Mouse (Mus musculus): ENCODE data around the gene Jmjd7. TPM values are rescaled to one million over a fixed set of nuclear protein-coding genes. Genes with fewer than 3 reads are reported as not detected.

Gene Jmjd7
- polyA plus RNA-seq, 1 experiment = 10.4 TPM

DNA sequence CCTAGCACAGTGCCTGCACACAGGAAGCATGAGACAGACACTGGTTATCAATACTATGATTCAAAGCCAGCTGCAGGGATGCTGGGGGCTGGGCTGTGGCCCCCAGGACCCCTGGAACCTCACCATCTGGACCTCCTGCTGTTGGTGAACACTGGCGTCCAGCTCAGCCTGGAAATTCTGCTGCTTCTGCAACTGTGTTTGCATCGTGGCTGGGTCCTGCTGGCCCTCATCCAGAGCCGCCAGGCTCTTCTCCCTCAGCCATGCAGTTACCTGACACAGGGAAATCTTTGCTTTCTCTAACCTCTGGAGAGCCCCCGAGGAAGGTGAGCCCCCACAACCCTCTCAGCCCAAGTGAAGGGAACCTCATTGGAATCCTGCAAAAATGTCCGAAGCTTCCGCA lies 24.1 kb downstream of the Jmjd7 start:
- no peak for DNase-seq (ENCODE audit: low read depth, low spot score)
- 57% methylated on average over 6 of the region's 6 CpGs for WGBS

DNA sequence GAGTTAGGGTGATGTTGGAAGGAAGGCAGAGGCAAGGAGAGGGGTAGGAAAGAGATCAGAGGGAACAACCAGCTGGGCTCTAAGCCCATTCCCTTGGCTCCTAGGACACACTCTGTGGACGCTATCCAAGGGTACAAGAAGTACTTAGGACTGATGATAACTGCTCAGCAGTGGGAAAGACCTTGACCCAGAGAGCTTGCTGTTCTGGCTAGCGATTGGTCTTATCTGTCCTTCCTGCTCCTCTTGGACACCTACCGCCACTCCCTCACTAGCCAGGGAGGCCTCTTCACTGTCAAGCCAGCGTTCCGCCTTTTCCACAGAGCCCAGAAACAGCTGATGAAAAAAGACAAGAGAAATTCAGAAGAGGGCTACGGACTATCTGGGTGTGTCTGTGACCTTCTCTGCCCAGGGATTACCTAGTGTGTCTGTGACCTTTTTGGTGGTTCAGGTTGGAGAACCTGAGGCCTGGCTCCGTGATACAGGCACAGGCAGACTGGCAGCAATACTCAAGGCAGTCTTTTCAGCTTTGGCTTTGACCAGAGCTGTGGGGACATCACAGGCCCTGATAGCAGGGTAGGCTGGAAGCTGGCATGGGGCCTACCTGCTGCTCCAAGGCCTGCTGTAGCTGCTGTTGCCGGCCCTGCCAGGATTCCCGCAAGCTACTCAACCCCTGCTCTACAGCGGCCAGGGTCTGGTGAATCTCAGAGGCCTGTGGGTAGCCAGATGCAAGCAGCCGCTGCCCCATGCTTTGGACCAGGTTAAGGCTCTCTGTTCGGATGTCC lies 27.7 kb downstream of the Jmjd7 start:
- DNase-seq (ENCODE audit: low read depth, low spot score) = no peak
- WGBS = 87% methylated on average over 12 of the region's 12 CpGs

DNA sequence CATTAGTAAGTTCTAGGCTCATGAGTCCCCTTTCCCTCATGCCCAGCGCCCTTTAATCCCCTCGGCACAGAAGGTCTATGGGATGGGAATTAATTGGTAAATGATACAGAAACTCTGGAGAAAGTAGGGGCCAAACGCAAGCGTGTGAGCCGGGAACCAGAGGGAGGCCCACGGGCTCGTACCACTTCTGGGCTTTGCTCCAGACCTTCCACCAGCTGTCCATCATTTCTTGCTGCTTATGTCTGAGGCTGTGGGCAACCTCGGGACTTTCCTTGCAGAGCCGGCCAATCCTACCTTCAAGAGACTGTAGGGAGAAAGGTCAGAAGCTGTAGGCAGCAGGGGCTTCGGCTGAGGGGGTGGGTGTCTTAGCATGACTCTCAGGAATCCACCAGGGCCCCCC lies 28.6 kb downstream of the Jmjd7 start:
- DNase-seq (ENCODE audit: low read depth, low spot score) = no peak
- 84% methylated on average over 10 of the region's 10 CpGs for WGBS

DNA sequence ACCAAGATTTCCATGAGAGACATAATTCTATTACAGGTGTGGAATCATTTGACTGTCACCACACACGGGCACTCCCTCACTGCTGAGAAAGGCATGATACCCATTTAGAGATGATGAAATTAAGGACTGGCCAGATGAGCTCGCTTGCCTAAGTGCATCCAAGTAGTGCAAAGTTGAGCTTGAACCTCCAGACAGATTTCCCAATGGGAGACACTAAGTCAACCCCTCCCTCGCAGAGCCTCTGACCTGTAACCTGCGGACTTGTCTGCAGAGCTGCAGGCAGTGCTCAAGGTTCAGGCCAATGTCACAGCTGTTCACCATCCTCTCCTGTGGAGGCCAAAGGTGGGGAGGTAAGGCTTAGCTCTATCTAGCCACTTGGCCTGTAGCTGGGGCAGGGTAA lies 31.5 kb downstream of the Jmjd7 start:
- DNase-seq (ENCODE audit: low read depth, low spot score) = no peak
- WGBS = 68% methylated on average over 4 of the region's 4 CpGs

DNA sequence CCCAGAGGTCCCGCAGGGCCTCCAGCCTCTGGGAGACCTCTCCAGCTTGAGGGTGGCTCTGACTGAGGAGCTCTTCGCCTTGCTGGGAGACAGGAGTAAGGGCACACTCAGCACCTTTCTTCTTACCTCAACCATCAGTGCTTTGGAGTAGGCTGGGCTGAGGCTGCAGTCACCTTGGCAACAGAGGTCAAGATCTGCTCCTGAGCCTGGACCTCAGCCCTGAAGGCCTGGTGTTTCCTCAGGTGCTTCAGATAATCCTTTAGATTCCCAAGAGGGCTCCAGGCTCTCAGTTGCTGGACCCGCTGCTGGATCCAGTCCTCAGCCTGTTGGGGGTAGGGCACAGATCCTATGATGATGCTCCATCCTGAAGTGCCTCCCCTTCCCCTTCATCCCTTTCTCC lies 32.2 kb downstream of the Jmjd7 start:
- WGBS = 93% methylated on average over 3 of the region's 3 CpGs

DNA sequence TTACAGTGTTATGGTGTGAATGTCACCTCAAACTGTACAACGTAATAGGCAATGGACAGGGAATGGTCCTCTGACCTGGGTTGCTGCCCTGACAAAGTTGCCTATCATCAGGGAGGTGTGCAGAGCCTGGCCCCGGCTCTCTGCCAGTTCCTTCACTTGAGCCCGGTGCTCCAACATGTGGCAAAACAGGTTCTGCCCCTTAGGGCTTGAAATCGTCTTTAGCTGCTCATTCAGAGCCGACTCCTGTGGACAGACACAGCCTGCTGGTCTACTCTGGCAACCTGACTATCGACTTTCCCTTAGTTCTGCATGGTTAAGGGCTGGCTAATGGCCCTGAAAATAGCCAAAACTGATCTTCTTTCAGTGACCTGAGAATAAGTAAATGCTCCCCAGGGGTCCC lies 32.9 kb downstream of the Jmjd7 start:
- no peak for DNase-seq (ENCODE audit: low read depth, low spot score)
- 34% methylated on average over 6 of the region's 6 CpGs for WGBS

More for the DNA sequence above, 32.2 kb downstream of the Jmjd7 start:
- DNase-seq (ENCODE audit: low read depth, low spot score) = no peak

DNA sequence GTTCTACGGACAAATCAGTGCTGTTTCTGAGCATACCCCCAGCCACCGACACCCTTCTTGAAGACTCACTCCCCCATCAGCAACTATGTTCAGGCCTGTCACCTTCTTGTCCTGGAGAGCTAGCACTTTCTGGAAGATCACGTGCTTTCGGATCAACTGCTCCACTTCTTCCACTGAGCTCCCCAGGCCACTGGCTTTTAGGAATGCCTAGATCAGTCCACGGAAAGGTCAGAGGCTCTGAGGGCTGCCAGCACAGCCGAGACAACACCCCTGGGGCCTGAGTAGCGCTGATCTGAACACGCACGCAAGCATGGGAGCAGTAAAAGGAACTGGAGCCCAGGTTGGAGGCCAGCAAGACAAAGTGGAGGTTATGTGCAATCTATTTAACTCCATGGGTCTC lies 33.4 kb downstream of the Jmjd7 start:
- DNase-seq (ENCODE audit: low read depth, low spot score) = no peak

DNA sequence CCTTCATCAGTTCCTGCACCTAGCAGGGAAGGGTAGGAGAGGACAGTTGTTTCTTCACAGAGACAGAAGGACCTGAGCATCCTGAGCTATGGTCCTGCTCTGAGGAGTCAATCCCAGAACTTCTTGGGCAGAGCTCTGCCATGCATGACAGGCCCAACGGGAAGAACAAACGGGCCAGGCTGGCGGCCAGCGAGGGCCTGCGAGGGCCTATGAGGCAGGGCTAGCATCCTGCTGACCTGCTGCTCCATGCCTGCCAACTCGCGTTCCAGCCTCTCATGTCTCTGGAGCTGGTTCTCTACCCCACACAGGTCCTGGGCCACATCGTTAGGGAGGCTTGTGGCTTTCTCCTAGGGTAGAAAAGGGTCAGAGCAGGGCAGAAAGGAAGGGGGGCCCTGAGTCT lies 35.0 kb downstream of the Jmjd7 start:
- 88% methylated on average over 8 of the region's 8 CpGs for WGBS
- DNase-seq (ENCODE audit: low read depth, low spot score) = no peak

More for the DNA sequence above, 33.4 kb downstream of the Jmjd7 start:
- 81% methylated on average over 9 of the region's 9 CpGs for WGBS

DNA sequence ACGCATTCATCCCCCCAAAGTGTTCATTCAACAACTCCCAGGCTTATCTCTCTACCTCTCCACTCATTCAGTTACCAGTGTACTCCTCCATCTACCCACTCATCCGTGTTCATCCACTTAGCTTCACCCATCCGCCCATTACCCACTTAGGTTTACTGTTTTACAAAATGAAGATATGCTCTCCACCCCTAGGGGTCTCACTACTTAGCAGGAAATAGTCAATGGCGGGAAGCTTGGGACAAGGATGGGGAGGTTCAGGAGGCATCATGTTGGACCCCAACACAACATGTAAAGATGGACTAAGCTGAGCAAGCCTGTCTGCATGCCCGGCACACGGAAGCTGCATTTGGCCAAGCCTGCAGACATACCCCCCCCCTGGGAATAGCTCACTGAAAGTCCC lies 37.4 kb downstream of the Jmjd7 start:
- DNase-seq (ENCODE audit: low read depth, low spot score) = no peak
- 70% methylated on average over 6 of the region's 6 CpGs for WGBS

DNA sequence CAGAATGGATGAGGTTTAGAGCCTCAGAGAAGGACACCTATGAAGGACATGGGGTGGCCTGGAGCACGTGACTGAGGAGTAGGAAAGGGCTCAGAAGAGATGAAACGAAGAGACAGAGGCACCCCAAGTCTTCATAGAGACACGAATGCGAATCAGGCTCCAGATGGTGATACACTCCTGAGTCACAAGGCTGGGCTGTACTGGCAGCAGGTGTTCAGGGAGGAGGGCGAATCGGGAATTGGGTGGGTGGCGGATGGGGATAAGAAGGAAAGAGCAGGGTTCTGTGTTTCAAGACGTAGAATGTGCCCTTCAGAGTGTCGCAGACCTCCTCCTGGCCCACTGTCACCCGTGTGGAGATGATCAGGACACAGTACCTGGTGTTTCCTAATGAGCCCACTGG lies 38.0 kb downstream of the Jmjd7 start:
- no peak for DNase-seq (ENCODE audit: low read depth, low spot score)
- WGBS = 92% methylated on average over 10 of the region's 10 CpGs

DNA sequence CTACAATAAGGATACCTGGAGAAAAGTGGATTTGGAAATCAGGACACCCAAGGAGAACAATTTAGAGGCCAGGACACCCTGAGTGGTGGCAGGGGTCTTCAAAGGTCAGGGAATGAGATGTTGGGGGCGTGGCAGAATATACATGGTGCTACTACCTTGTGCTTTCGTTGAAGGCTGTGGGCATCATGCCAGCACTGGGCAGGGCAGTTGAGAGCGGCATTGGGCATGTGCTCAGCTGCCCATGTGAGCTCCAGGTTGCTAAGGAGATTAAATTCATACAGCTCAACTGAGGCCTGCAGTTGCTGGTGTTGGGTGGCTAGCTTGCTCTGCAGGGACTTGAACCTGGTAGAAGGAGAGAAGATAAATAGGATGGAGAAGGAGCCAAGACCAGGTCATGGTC lies 38.9 kb downstream of the Jmjd7 start:
- 37% methylated on average over 3 of the region's 3 CpGs for WGBS
- DNase-seq (ENCODE audit: low read depth, low spot score) = no peak

DNA sequence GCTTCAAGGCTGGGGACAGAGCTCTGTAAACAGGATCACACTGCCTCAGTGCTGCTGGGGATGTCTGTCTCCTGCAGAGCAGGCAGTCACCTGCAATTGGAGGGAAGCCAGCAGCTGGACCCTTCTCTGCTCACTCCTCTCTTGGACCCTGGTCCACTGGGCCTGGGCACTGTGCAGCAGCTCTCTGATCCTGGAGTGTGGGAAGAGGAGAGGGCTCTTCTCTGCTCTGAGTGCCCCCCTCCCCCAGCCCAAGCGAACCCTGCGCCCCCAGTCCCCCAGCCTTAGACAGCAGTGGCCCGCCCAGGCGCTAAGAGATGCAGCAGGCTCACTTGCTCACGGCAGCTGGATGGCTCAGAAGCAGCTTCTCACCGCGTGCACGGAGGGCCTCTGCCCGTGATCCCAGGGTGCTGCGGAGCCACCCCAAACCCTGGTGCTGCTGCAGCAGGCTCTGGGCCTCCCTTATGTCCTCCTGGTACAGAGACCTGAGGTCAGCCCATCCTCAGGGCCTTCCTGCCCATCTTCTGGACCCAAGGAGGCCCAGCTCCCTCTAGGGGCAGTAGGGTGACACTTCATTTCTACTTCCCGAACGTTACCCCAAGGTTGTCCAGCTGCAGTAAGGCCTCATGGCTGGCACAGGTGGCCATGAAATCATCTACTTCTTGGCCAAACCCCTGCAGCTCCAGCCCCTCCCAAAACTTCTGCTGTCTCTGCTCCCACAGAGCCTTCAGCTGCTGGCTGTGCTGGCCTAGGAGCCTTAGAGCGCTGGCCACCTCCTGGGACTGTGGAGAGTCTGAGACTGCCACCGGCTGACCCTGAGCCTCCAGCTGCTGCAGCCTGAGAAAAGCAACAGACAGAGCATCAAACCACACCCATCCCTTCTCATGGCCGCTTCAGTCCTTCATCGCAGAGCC lies 41.5 kb downstream of the Jmjd7 start:
- 56% methylated on average over 16 of the region's 16 CpGs for WGBS
- no peak for DNase-seq (ENCODE audit: low read depth, low spot score)

DNA sequence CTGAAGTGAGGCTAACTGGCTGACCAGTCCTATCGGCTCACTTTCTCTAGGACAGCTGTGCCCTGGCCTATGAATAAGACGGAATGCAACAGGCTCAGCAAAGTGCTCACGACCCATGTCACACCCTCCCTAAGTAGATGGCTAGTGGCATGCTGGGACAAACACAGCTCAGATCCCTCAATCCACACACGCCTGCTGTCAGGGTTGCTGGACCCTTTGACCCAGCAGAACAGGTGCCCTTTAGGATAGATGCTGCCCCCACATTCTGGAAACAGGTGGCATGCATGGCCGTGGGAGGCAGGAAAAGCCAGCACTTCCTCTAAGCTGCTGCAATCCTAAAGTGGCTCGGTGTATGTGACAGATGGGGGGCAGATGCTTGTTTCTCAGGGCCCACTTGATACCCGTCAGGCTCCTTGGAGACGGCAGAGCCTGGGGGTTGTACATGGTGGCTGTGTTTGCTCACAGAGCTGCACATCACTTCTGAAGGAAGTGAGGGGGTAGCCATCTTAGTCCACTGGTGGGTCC lies 42.2 kb downstream of the Jmjd7 start:
- no peak for DNase-seq (ENCODE audit: low read depth, low spot score)
- WGBS = 72% methylated on average over 8 of the region's 8 CpGs

DNA sequence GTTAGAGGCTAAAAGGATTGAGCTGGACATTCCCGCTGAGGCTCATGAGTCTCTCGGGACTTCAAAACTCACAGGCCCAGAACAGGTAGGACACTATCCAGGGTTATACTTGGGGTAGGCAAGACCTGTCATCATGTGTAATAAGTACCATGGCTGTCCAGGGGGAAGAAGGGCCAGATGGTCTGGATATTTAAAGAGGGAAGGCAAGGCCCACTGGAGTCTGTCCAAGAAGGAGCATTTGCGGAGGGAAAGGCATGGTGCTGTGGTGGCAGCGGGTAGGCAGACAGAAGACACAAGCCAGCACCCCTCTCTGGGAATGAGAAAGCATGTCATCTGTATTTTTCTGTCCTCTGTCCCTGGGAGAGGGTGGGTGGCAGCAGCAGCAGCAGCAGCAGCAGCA lies 46.8 kb downstream of the Jmjd7 start:
- 92% methylated on average over 4 of the region's 4 CpGs for WGBS
- DNase-seq (ENCODE audit: low read depth, low spot score) = no peak

DNA sequence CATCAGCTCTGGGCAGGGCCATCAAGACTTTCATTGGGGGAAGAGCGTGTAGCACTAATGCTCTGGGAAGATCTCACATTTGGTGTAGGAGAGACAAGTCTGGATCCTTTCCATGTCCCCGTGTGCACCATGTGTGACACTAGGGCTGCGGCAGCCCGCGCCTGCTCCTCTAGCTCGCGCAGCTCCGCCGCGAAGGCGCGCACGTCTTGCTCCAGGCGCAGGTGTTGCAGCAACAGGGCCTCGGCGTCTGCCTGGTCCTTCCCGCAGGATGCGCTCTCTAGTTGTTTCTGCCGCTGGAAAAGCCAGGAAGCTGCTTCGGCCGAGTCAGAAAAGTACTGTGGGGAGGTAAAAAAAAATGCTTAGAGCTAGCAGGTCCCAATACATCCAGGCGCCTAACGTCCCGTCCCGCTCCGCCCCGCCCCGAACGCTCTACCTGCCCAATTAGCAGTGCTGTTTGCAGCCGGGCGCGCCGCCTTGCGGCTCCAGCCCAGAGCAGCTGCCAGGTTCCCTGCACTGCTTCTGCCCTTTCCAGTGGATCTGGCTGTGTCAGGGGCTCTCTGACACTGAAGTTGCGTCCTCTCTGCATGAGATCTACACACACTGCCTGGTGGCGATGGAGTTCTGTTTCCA lies 48.9 kb downstream of the Jmjd7 start:
- DNase-seq (ENCODE audit: low read depth, low spot score) = no peak
- WGBS = 3% methylated on average over 36 of the region's 36 CpGs

Other genes with a start within 250 kb of the Jmjd7 start
- gene Rpap1, start 239.9 kb upstream of the Jmjd7 start, polyA plus RNA-seq (2012; rRNA removed) = 12.1 and 15.2 TPM in 2 replicates
- gene Tyro3, start 229.8 kb upstream of the Jmjd7 start, polyA plus RNA-seq (2012; rRNA removed) = 3.5 and 3.7 TPM in 2 replicates
- gene Mga, start 130.3 kb upstream of the Jmjd7 start, polyA plus RNA-seq (2012; rRNA removed) = 4.3 and 10.9 TPM in 2 replicates
- 9.1 and 19.2 TPM in 2 replicates for gene Mapkbp1, start 54.8 kb upstream of the Jmjd7 start, polyA plus RNA-seq (2012; rRNA removed)
- 3.1 and 3.8 TPM in 2 replicates for gene Gm28042, start within 50 bp of the Jmjd7 start, polyA plus RNA-seq (2012; rRNA removed)
- gene Pla2g4b, start 5.9 kb downstream of the Jmjd7 start, polyA plus RNA-seq (2012; rRNA removed) = 3.2 and 5.4 TPM in 2 replicates
- 28.2 and 39.6 TPM in 2 replicates for gene Ehd4, start 127.1 kb downstream of the Jmjd7 start, polyA plus RNA-seq (2012; rRNA removed)
- gene Pla2g4e, start 217.9 kb downstream of the Jmjd7 start, polyA plus RNA-seq (2012; rRNA removed) = 0.05 TPM in 1 of 2 replicates, not detected in the other